Mouse (Mus musculus): ENCODE data around the gene Gstp3.

DNA sequence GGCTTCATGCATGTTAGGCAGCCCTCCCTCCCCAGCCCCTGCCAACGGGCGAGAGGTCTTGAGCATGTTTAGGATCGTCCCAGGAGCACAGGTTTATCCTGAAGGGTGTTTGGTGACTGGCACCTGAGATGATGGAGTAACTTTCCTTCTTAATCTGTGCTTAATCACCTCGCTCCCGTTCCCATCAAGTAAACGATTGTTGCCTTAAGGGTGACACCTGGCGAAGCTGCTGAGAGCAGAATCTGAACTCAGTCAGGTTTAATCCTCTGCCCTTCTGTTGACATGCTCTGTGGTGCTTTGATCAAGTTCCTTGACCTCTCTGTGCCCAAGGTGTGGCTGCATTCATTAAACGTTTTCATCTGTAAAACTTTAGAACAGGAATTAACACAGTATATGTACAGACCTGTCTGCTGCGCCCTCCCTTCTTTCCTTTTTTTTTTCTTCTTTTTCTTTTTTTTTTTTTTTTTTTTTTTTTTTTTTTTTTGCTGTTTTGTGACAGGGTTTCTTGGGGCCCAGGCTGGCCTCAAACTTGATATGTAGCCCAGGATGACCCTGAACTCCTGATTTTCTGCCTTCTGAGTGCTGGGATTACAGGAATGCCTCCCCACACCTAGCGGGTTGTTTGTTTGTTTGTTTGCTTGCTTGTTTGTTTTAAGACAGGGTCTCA, 41.3 kb downstream of the Gstp3 start:
- TF ChIP-seq CTCF (IDR thresholded peaks at IDR 0.05; ENCODE audit: low read depth) (no peak), EP300 (IDR thresholded peaks at IDR 0.05; ENCODE audit: low read depth) (no peak)
